Mouse (Mus musculus): ENCODE data around the gene Serpinb6b.

- TF ChIP-seq POLR2A (IDR thresholded peaks at IDR 0.05; ENCODE audit: control insufficient read depth, extremely low read depth, insufficient read depth, low read length, poor library complexity) (no peak), CTCF (IDR thresholded peaks at IDR 0.05; ENCODE audit: borderline replicate concordance, control insufficient read depth, extremely low read depth, insufficient read depth, low read length, poor library complexity) (no peak)
These were observed 4.1 kb downstream of the Serpinb6b start for GRCm38 (mm10) chr13:32968996-32969640.

All from thymus, adult 2 months (tissue).